Mouse (Mus musculus) heart, adult 2 months (tissue): ENCODE measurements at regions not wholly inside any gene's neighbourhood (a gene's known extent, or its start where the extent isn't known, plus 50 kb on each side); places are given as distances from the start of the nearest gene placed in this dataset.
A peak's percentile ranks its signal among the peaks of the same experiment; 100 is the strongest.

Experiments used
- DNase-seq, 2 experiments: peaks; one replicate each; pipeline ENCODE4 v3.0.0; 2021
- H3K27ac ChIP-seq: fragments of 200-600 bp; 2 replicates; pipeline ENCODE4 v1.8.1; 2022
- H3K27me3 ChIP-seq: fragments of 200-500 bp; 2 replicates; pipeline ENCODE4 v1.6.1; 2012; ENCODE audit warnings: mild to moderate bottlenecking, low read length, inconsistent platforms, mixed read lengths; ENCODE audit not compliant: control insufficient read depth, insufficient read depth
- H3K36me3 ChIP-seq: fragments of 200-500 bp; 2 replicates; pipeline ENCODE4 v1.6.1; 2012; ENCODE audit warnings: low read length, inconsistent platforms; ENCODE audit not compliant: control insufficient read depth, insufficient read depth
- H3K4me1 ChIP-seq: fragments of 200-500 bp; 2 replicates; pipeline ENCODE4 v1.6.1; 2011; ENCODE audit warnings: low read length; ENCODE audit not compliant: control insufficient read depth, insufficient read depth
- H3K4me3 ChIP-seq: fragments of 200-600 bp; 2 replicates; pipeline ENCODE4 v1.8.1; 2022
- H3K79me2 ChIP-seq: fragments of 200-500 bp; replicated peaks from 2 replicates; pipeline ENCODE4 v1.6.1; 2012; ENCODE audit warnings: mild to moderate bottlenecking, inconsistent platforms, low read length, moderate library complexity, mixed read lengths; ENCODE audit not compliant: control insufficient read depth, insufficient read depth
- H3K9ac ChIP-seq: fragments of 200-500 bp; 2 replicates; pipeline ENCODE4 v1.6.1; 2012; ENCODE audit warnings: low read depth, mild to moderate bottlenecking, control low read depth, inconsistent platforms, low read length, mixed read lengths
- CTCF ChIP-seq: fragments of 200-600 bp; IDR thresholded peaks from 2 replicates; pipeline ENCODE4 v1.8.1; 2022; ENCODE audit warnings: antibody characterized with exemption, mild to moderate bottlenecking, moderate library complexity
- EP300 ChIP-seq: fragments of 200-500 bp; IDR thresholded peaks from 2 replicates; pipeline ENCODE4 v1.6.1; 2011; ENCODE audit warnings: low read depth, low read length, control low read depth; ENCODE audit not compliant: insufficient read depth
- POLR2A ChIP-seq: fragments of 200-500 bp; IDR thresholded peaks from 2 replicates; pipeline ENCODE4 v1.6.1; 2011; ENCODE audit warnings: mild to moderate bottlenecking, low read depth, low read length, control low read depth; ENCODE audit not compliant: insufficient read depth
- whole genome bisulfite sequencing: fragments of 180-500 bp; shearing (Covaris S2); methylation state at CpG from one replicate; pipeline ENCODE4 v1.1.7; 2018; 5-methylcytosine and 5-hydroxymethylcytosine counted together
- intact Hi-C: fragments of 180-260 bp; cut with DNase I; formaldehyde crosslinking; loops from one replicate; pipeline ENCODE4 v1.15.1; 2025

DNA sequence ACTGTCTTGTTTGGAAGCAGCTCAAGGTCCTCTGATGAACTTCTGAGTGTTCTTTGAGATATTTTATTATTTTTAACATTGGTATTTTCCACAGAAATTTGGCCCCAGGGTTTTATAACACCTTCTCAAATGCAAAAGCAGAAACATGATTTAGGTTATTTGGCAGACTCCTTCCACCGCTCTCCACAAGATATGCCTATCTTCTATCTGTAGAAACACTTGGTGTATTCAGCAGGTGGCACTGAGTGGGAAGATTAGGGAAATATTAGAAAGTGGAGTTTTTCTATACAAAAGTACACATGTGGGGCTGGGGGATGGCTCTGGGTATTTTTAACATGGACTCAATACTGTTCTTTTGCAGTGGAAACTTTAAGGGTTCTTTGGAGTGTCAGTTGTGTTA lies 475.3 kb downstream of the Dach1 start:
- Histone ChIP-seq H3K4me1 (no peaks in the 10 kb centered on the region), H3K9ac (no peak overlapping the region), H3K4me3 (no peak overlapping the region), H3K79me2 (no peaks in the 10 kb centered on the region), H3K36me3 (no peaks in the 10 kb centered on the region), H3K27me3 (no peaks in the 10 kb centered on the region), H3K27ac (no peak overlapping the region)
- no peak for DNase-seq
- 90% methylated on average over 1 of the region's 1 CpGs for WGBS
- TF ChIP-seq EP300, result no peak
- no peak for TF ChIP-seq POLR2A
- no peak for TF ChIP-seq CTCF
- intact Hi-C loops, result no loop called here

DNA sequence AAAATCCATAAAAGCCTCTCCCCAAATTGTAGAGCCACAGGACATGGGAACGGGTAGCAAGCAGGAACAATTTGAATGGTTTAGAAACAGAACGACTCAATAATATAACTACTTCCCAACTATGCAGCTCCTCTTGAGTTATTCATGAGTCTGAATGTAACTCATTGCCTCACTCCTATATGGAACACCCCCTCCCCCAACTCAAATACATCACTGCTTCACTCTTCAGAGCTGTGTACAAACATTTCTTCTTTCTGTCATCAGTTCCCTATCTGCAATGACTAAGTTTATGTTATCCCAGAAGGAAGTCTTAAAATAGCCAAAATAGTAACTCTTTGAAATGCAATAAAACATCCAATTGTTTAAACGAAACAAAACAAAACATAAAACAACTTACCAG lies 484.9 kb downstream of the Dach1 start:
- Histone ChIP-seq H3K36me3 (no peaks in the 10 kb centered on the region), H3K27ac (no peak overlapping the region), H3K9ac (no peak overlapping the region), H3K4me1 (no peaks in the 10 kb centered on the region), H3K27me3 (no peaks in the 10 kb centered on the region), H3K79me2 (no peaks in the 10 kb centered on the region), H3K4me3 (no peak overlapping the region)
- intact Hi-C loops, result no loop called here
- 71% methylated on average over 3 of the region's 3 CpGs for WGBS
- TF ChIP-seq POLR2A (no peak), EP300 (no peak), CTCF (no peak)
- DNase-seq, result no peak

DNA sequence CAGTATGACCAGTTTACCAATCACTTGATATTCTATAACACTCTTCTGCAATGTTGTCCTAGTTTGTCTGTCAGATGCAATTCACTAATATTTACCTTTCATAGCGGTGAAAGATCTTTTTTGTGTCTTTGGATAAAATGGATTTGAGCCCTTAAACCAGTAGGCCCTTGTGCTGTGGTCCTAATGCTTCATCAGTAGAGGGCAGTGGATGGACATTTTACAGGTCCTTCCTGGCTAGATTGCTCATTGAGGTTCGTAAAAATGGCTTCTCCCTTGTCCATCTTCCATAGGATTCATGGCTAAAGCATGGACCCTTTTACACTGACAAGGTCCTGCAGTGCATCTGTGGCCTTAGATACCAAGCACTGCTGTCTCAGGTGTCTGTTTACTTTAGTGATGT lies 501.8 kb downstream of the Dach1 start:
- intact Hi-C loops, result loop anchor here (2.0 kb wide), 1 partner anchor 513 kb away; no protein-coding TSS in a partner anchor

GRCm38 (mm10) chr14:97638187-97638792 lies 531.3 kb downstream of the Dach1 start:
- no peaks in the 10 kb centered on the region for H3K27me3 ChIP-seq
- H3K9ac ChIP-seq, result no peak overlapping the region
- H3K27ac ChIP-seq, result no peak overlapping the region
- no peaks in the 10 kb centered on the region for H3K4me1 ChIP-seq
- 86% methylated on average over 4 of the region's 4 CpGs for WGBS
- intact Hi-C loops, result no loop called here
- no peaks in the 10 kb centered on the region for H3K36me3 ChIP-seq
- H3K4me3 ChIP-seq, result no peak overlapping the region
- no peaks in the 10 kb centered on the region for H3K79me2 ChIP-seq
- TF ChIP-seq EP300 (no peak), POLR2A (no peak), CTCF (no peak)
- no peak for DNase-seq

More for the DNA sequence above, 501.8 kb downstream of the Dach1 start:
- H3K36me3 ChIP-seq, result no peaks in the 10 kb centered on the region
- H3K4me3 ChIP-seq, result no peak overlapping the region
- no peaks in the 10 kb centered on the region for H3K79me2 ChIP-seq
- no peaks in the 10 kb centered on the region for H3K27me3 ChIP-seq
- DNase-seq, result no peak
- H3K4me1 ChIP-seq, result no peaks in the 10 kb centered on the region
- 64% methylated on average over 2 of the region's 2 CpGs for WGBS
- H3K9ac ChIP-seq, result no peak overlapping the region
- H3K27ac ChIP-seq, result no peak overlapping the region
- no peak for TF ChIP-seq EP300
- TF ChIP-seq POLR2A, result no peak
- TF ChIP-seq CTCF, result peak; percentile 62

DNA sequence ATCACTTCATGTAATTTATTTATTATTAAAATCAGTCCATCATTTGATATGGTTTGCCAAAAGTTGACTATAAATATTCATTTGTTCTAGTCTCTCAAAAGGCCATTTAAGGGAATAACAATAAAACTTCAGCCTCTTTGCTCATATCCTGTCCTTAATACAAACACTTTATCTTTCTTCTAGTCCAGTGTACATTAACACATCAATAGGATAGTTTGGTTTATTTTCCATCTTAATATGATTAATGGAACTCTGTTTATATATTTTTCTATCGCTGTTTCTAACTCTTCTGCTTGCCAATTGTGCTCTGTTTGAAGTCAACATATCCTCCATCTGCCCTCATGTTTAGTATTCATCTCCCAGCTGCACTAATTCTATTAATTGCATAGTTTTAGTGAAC lies 558.1 kb downstream of the Dach1 start:
- Histone ChIP-seq H3K4me1 (no peaks in the 10 kb centered on the region), H3K4me3 (no peak overlapping the region), H3K27me3 (no peaks in the 10 kb centered on the region), H3K36me3 (no peaks in the 10 kb centered on the region), H3K27ac (no peak overlapping the region), H3K79me2 (no peaks in the 10 kb centered on the region), H3K9ac (no peak overlapping the region)
- intact Hi-C loops, result no loop called here
- no peak for DNase-seq
- WGBS, result 85% methylated on average over 1 of the region's 1 CpGs
- TF ChIP-seq POLR2A (no peak), EP300 (no peak), CTCF (no peak)

GRCm38 (mm10) chr14:97596694-97597093 lies 572.9 kb downstream of the Dach1 start:
- DNase-seq, result no peak
- Histone ChIP-seq H3K4me1 (no peaks in the 10 kb centered on the region; the same call in 1 of the 2 replicates), H3K27ac (0 out of 2 replicates have a peak overlapping the region, but pooled peaks have one; percentile 77), H3K27me3 (no peaks in the 10 kb centered on the region), H3K4me3 (no peak overlapping the region), H3K36me3 (no peaks in the 10 kb centered on the region), H3K9ac (no peak overlapping the region), H3K79me2 (no peaks in the 10 kb centered on the region)
- 76% methylated on average over 5 of the region's 5 CpGs for WGBS
- intact Hi-C loops, result loop anchor here (10.0 kb wide), 1 partner anchor 408 kb away; no protein-coding TSS in a partner anchor
- TF ChIP-seq CTCF (no peak), EP300 (no peak), POLR2A (no peak)
